Mouse (Mus musculus) ES-E14 (cell line): ENCODE measurements at regions not wholly inside any gene's neighbourhood (a gene's known extent, or its start where the extent isn't known, plus 50 kb on each side); places are given as distances from the start of the nearest gene placed in this dataset.

Experiments used
- DNase-seq: peaks from one replicate; pipeline ENCODE4 v3.0.0-alpha.2; 2013; ENCODE audit warnings: low read depth, low spot score
- H3K27ac ChIP-seq: 2 replicates; pipeline ENCODE4 v1.5.1; 2012; ENCODE audit warnings: low read depth, mild to moderate bottlenecking, low read length, moderate library complexity, mixed read lengths; ENCODE audit not compliant: poor library complexity, insufficient read depth, severe bottlenecking
- H3K36me3 ChIP-seq: 2 replicates; pipeline ENCODE4 v1.6.1; 2012; ENCODE audit warnings: mild to moderate bottlenecking, low read length, moderate library complexity, mixed read lengths; ENCODE audit not compliant: control insufficient read depth, poor library complexity, insufficient read depth, severe bottlenecking
- H3K4me1 ChIP-seq, 2 experiments: fragments of 150-350 bp in 1 of 2; sonication (generic) in 1 of 2; 2 replicates each; pipeline ENCODE4 v1.6.1; 2012; ENCODE audit warnings: low read length in 2 of 2, mild to moderate bottlenecking in 1 of 2, mixed read lengths in 1 of 2; ENCODE audit not compliant: control insufficient read depth in 2 of 2, insufficient read depth in 2 of 2, poor library complexity in 1 of 2
- H3K4me3 ChIP-seq, 2 experiments: fragments of 150-350 bp in 1 of 2; sonication (generic) in 1 of 2; 2 replicates each; pipeline ENCODE4 v1.5.1; 2012; ENCODE audit warnings: low read length in 2 of 2, low read depth in 1 of 2, mild to moderate bottlenecking in 1 of 2, mixed read lengths in 1 of 2; ENCODE audit not compliant: insufficient read depth in 1 of 2, poor library complexity in 1 of 2, severe bottlenecking in 1 of 2
- H3K9ac ChIP-seq: 2 replicates; pipeline ENCODE4 v1.6.1; 2012; ENCODE audit warnings: low read depth, mild to moderate bottlenecking, low read length, mixed read lengths; ENCODE audit not compliant: poor library complexity, insufficient read depth, severe bottlenecking
- H3K9me3 ChIP-seq: fragments of 150-350 bp; sonication (generic); 2 replicates; pipeline ENCODE4 v1.6.1; 2012; ENCODE audit warnings: low read depth, mild to moderate bottlenecking, low read length; ENCODE audit not compliant: control insufficient read depth, insufficient read depth
- CHD2 ChIP-seq: IDR thresholded peaks from 2 replicates; pipeline ENCODE4 v1.6.1; 2014; ENCODE audit warnings: mild to moderate bottlenecking, low read depth, low read length, inconsistent platforms
- HCFC1 ChIP-seq: IDR thresholded peaks from 2 replicates; pipeline ENCODE4 v1.6.1; 2012; ENCODE audit warnings: low read length, inconsistent platforms, borderline replicate concordance; ENCODE audit not compliant: insufficient read depth
- MAFK ChIP-seq: IDR thresholded peaks from 2 replicates; pipeline ENCODE4 v1.6.1; 2014; ENCODE audit warnings: mild to moderate bottlenecking, low read depth, low read length, inconsistent platforms; ENCODE audit not compliant: insufficient read depth
- ZC3H11A ChIP-seq: IDR thresholded peaks from 2 replicates; pipeline ENCODE4 v1.6.1; 2012; ENCODE audit warnings: low read depth, mild to moderate bottlenecking, inconsistent platforms, low read length, borderline replicate concordance
- ZNF384 ChIP-seq: IDR thresholded peaks from 2 replicates; pipeline ENCODE4 v1.6.1; 2012; ENCODE audit warnings: low read depth, low read length, inconsistent platforms
- in situ Hi-C, 2 experiments: fragments of 600-800 bp; cut with MboI; formaldehyde crosslinking; loops; one replicate each; pipeline ENCODE4 v1.15.1; 2025; ENCODE audit warnings: low sequenced_read_pairs in 2 of 2, inconsistent platforms in 1 of 2; ENCODE audit not compliant: unreplicated experiment in 2 of 2

- in situ Hi-C loops: no loop called here
- H3K36me3 ChIP-seq: no peaks in the 10 kb centered on the region
- no peak overlapping the region for H3K9ac ChIP-seq
- no peak overlapping the region for H3K4me3 ChIP-seq
- H3K9me3 ChIP-seq: no peaks in the 10 kb centered on the region
- no peak for DNase-seq
- no peak overlapping the region for H3K27ac ChIP-seq
- H3K4me1 ChIP-seq: no peaks in the 10 kb centered on the region
- no peak for TF ChIP-seq CHD2
- TF ChIP-seq MAFK: no peak
- TF ChIP-seq ZNF384: no peak
- no peak for TF ChIP-seq HCFC1
- no peak for TF ChIP-seq ZC3H11A
Observed at GRCm38 (mm10) chr2:61062125-61062524, 99.1 kb upstream of the Rbms1 start.

GRCm38 (mm10) chr2:61060906-61061305 is 97.9 kb upstream of the Rbms1 start:
- Histone ChIP-seq H3K36me3 (no peaks in the 10 kb centered on the region), H3K4me3 (no peak overlapping the region), H3K27ac (no peak overlapping the region), H3K4me1 (no peaks in the 10 kb centered on the region), H3K9me3 (no peaks in the 10 kb centered on the region), H3K9ac (no peak overlapping the region)
- in situ Hi-C loops: no loop called here
- no peak for DNase-seq
- TF ChIP-seq HCFC1 (no peak), ZC3H11A (no peak), CHD2 (no peak), ZNF384 (no peak), MAFK (no peak)

- Histone ChIP-seq H3K9me3 (no peaks in the 10 kb centered on the region), H3K4me1 (no peaks in the 10 kb centered on the region), H3K4me3 (no peak overlapping the region), H3K36me3 (no peaks in the 10 kb centered on the region), H3K9ac (no peak overlapping the region), H3K27ac (no peak overlapping the region)
- no peak for DNase-seq
- in situ Hi-C loops: no loop called here
- TF ChIP-seq MAFK (no peak), CHD2 (no peak), ZC3H11A (no peak), ZNF384 (no peak), HCFC1 (no peak)
Observed at GRCm38 (mm10) chr2:61058545-61059235, 95.7 kb upstream of the Rbms1 start.

DNA sequence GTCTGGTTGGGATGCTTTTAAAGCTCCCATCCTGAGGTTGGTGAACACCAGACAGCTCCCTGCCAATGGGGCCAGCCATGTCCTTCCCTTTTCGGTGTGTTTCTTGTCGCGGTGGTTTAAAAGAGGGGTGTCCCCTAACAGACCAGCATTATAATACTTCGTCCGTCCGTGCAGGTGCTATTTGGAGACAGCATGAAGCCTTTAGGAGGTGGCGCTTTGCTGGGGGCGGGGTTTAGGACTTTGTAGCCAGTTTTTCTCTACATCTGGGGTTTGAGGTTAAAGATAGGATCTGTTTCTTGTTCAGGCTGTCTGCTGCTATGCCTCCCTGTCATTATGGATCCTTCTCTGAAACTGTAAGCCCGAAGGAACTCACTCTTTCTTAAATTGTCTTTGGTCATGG is 89.3 kb upstream of the Rbms1 start:
- Histone ChIP-seq H3K36me3 (no peaks in the 10 kb centered on the region), H3K4me3 (no peak overlapping the region), H3K4me1 (no peaks in the 10 kb centered on the region), H3K9me3 (no peaks in the 10 kb centered on the region), H3K9ac (no peak overlapping the region), H3K27ac (no peak overlapping the region)
- TF ChIP-seq CHD2 (no peak), ZC3H11A (no peak), ZNF384 (no peak), HCFC1 (no peak), MAFK (no peak)
- no peak for DNase-seq
- in situ Hi-C loops: no loop called here

DNA sequence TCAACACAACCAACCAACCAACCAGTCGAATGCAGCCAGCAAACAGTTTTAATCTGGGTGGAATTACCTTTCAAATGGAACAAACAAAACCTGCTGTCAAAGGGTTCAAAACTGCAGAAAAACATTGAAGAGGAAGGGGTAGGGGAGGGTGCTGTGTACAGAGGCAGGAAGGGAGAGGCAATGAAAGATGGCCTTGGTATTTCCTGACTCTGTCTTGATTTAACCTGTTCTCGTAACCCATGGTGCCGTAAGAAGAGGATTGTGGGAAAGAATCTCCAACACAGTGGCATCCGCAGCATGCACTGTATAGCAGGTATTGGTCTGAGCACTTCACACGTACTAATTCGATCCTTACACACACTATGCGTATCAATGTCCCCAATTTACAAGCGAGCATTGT is 88.8 kb upstream of the Rbms1 start:
- TF ChIP-seq HCFC1 (no peak), MAFK (no peak), CHD2 (no peak), ZNF384 (no peak), ZC3H11A (no peak)
- in situ Hi-C loops: no loop called here
- no peak for DNase-seq
- H3K27ac ChIP-seq: no peak overlapping the region
- H3K4me1 ChIP-seq: no peaks in the 10 kb centered on the region
- H3K9me3 ChIP-seq: no peaks in the 10 kb centered on the region
- H3K9ac ChIP-seq: no peak overlapping the region
- no peaks in the 10 kb centered on the region for H3K36me3 ChIP-seq
- H3K4me3 ChIP-seq: no peak overlapping the region
